Mouse (Mus musculus): ENCODE data around the gene Cdrt4.

DNA sequence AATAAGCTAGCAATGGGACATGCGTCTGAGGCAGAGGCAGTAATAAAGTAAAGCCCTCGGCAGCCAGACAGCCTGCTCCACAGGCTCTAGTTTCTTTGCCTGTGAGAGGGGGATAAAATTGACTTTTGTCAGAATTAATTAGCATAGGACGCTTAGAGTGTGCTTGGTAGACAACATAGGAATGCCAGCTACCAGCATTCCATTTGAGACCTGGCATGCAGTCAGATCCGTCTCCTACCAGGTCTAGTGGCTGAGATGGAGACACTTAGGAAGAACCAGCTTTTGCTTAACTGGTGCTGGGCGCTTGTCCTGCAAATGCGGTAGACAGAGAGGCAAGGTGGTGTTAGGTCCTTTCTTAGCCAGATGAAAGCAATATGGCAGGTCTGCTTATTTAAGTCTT is 27.9 kb downstream of the Cdrt4 start:
- TF ChIP-seq POLR2A (IDR thresholded peaks at IDR 0.05; ENCODE audit: control insufficient read depth, low read depth, low read length) (no peak), CTCF (IDR thresholded peaks at IDR 0.05; ENCODE audit: control insufficient read depth, insufficient read depth, insufficient replicate concordance, low read depth, low read length) (no peak)

Measured in testis, adult 2 months (tissue).